ENCODE assay signal across 8 mouse cellular contexts in genomic region chr14:25520589-25520988, GRCm38 (mm10).
A peak's percentile ranks its signal among the peaks of the same experiment; 100 is the strongest.
DNase-seq lines count a peak whose midpoint lies in the region; ATAC-seq and TF ChIP-seq lines count a peak whose summit lies in the region.

No protein-coding gene starts in this region.

- H3K4me3 ChIP-seq in kidney, embryonic 16.5 days (ENCODE audit: low read length): no peak overlapping the region
- no peak overlapping the region for H3K4me3 ChIP-seq in cerebellum, adult 2 months (replicated peaks; ENCODE audit: insufficient read depth, low read depth, low read length)
- no peak overlapping the region for H3K4me3 ChIP-seq in liver, embryonic 15.5 days (replicated peaks)

- ATAC-seq in kidney, embryonic 16.5 days (ENCODE audit: low FRiP score, low TSS enrichment): no peak
- no peak for ATAC-seq in liver, embryonic 15.5 days (ENCODE audit: insufficient read depth)
- ATAC-seq in CD4-positive, CD25-positive, alpha-beta regulatory T cell, adult 4 months: no peak

- H3K4me1 ChIP-seq in kidney, embryonic 16.5 days (ENCODE audit: insufficient read depth, low read length): peaks cover 85% of the 10 kb centered on the region
- peaks cover 92% of the 10 kb centered on the region for H3K4me1 ChIP-seq in cerebellum, adult 2 months (ENCODE audit: control insufficient read depth, insufficient read depth, low read length)
- peaks cover 99% of the 10 kb centered on the region for H3K4me1 ChIP-seq in liver, embryonic 15.5 days (replicated peaks)

- TF ChIP-seq CTCF in cerebellum, adult 2 months (IDR thresholded peaks at IDR 0.05; ENCODE audit: borderline replicate concordance, insufficient read depth, low read depth, low read length): no peak

- no peak overlapping the region for H3K4me2 ChIP-seq in kidney, embryonic 16.5 days (replicated peaks; ENCODE audit: low read depth, low read length)
- H3K4me2 ChIP-seq in liver, embryonic 15.5 days: no peak overlapping the region

- no peaks in the 10 kb centered on the region for H3K9me3 ChIP-seq in kidney, embryonic 16.5 days (ENCODE audit: low read length)
- H3K9me3 ChIP-seq in liver, embryonic 15.5 days (replicated peaks): no peaks in the 10 kb centered on the region

- peak; percentile 89 for DNase-seq in kidney, adult 11 months
- DNase-seq in cerebellum, adult 2 months: peak; percentile 74 to 80
- DNase-seq in heart, postnatal 10 days: peak; percentile 59 to 70
- DNase-seq in T-cell, adult 2 months (ENCODE audit: low spot score): no peak
- no peak for DNase-seq in adrenal gland, postnatal 14 days

- no peak overlapping the region; the same call in 1 of the 2 replicates for H3K9ac ChIP-seq in kidney, embryonic 16.5 days (replicated peaks; ENCODE audit: low read length)
- no peak overlapping the region for H3K9ac ChIP-seq in liver, embryonic 15.5 days

- 78% methylated on average over 4 of the region's 4 CpGs for WGBS in kidney, embryonic 16.5 days
- 10% methylated on average over 4 of the region's 4 CpGs for WGBS in cerebellum, adult 2 months
- WGBS in liver, embryonic 15.5 days (ENCODE audit: insufficient replicate concordance): 71% methylated on average over 4 of the region's 4 CpGs

- 0 out of 2 replicates have a peak, but pooled peaks cover 4% of the 10 kb centered on the region for H3K36me3 ChIP-seq in kidney, embryonic 16.5 days (ENCODE audit: insufficient read depth, low read length)
- no peaks in the 10 kb centered on the region for H3K36me3 ChIP-seq in liver, embryonic 15.5 days (replicated peaks)

- intact Hi-C loops in heart, postnatal 10 days (cut with DNase I): no loop called here

- no peak for TF ChIP-seq POLR2A in cerebellum, adult 2 months (IDR thresholded peaks at IDR 0.05; ENCODE audit: borderline replicate concordance, insufficient read depth, low read length)

- H3K27ac ChIP-seq in kidney, embryonic 16.5 days (ENCODE audit: low read length): no peak overlapping the region
- peak overlapping the region; percentile 92 for H3K27ac ChIP-seq in cerebellum, adult 2 months (ENCODE audit: insufficient read depth, low read length)
- peak overlapping the region; percentile 78; the same call in 1 of the 2 replicates for H3K27ac ChIP-seq in liver, embryonic 15.5 days (replicated peaks)

- no peaks in the 10 kb centered on the region for H3K27me3 ChIP-seq in kidney, embryonic 16.5 days (ENCODE audit: insufficient read depth, low read length)
- H3K27me3 ChIP-seq in cerebellum, adult 2 months (ENCODE audit: control insufficient read depth, insufficient read depth, low read length): no peaks in the 10 kb centered on the region
- no peaks in the 10 kb centered on the region for H3K27me3 ChIP-seq in liver, embryonic 15.5 days

Comparison
In these comparisons a context has a peak if more than half of its experiments do, and no peak if none do; other contexts are left out.
1. DNase-seq: peak in kidney, adult 11 months (single experiment), cerebellum, adult 2 months (2 of 2) and heart, postnatal 10 days (2 of 2); none in T-cell, adult 2 months (single experiment) and adrenal gland, postnatal 14 days (single experiment).